Mouse (Mus musculus) pancreas, adult 10 weeks (tissue): ENCODE data around the gene Stxbp4. TPM values are rescaled to one million over a fixed set of nuclear protein-coding genes. Genes with fewer than 3 reads are reported as not detected.

ENCODE experiments used
- polyA plus RNA-seq: library from polyadenylated mRNA; stranded (reverse); fragments of 350-450 nt; fragmentation: Illumina TruSeq; extraction: RNeasy Lipid Tissue Mini Kit (QIAGEN cat#74804); gene quantifications from one replicate; pipeline ENCODE4 v1.2.3, GENCODE M21; 2015; ENCODE audit warnings: low read depth, low replicate concordance; ENCODE audit not compliant: insufficient read depth

Stxbp4 gene
- polyA plus RNA-seq = 1.1 TPM

DNA sequence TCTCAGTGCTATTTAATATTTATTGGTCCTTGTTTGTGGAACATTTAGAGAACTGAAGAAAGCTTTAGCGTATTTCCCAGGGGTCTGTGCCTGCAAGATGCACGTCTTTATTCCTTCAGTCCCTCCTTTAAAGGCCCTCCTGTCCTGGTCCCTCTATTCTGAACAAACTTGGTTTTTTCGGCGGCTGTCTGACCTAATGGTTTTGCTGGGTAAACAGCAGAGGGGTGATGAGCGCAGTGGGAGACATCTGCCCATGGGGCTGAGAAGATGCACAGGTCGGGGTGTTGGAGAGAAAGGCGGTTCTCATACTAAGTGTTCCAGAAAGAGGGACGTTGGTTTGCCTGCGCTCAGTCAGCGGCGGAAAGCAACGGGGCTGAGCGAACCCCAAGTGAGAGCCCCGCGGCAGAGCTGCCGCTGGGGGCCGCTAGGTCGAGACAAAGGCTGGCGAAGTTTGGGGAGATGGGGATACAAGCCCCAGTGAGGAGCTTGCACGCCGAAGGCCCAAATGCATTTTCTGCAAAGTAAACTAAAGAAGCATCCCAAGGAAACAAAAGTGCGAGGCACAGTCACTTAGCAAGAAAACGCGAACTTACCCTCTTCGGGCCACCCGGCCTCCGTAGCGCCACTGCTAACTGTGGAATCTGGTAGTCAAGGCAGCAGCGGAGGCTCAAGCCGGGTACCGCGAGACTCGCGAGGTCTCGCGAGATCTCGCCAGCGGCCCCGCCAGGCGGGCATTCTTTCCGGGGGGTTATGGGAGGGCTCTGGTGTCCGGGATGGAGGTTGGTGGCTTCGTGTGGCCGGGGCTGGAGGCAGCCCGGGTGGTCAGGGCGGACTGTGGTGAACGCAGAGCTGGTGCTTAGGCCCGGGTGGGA is at the start of gene Stxbp4, which contains the start of gene Cox11:
TSS of gene Stxbp4 (minus strand) at position 645 of the 872 bp plus-strand sequence.
TSS of gene Cox11 (plus strand) at position 734 of the 872 bp plus-strand sequence.

Other genes starting within 250 kb of the Stxbp4 start
- gene Hlf, start 247.2 kb downstream of the Stxbp4 start, polyA plus RNA-seq = 0.74 TPM
- 4.7 TPM for gene Cox11, start 89 bp upstream of the Stxbp4 start, polyA plus RNA-seq
- 6.0 TPM for gene Tom1l1, start 50.3 kb upstream of the Stxbp4 start, polyA plus RNA-seq